Mouse (Mus musculus) effector memory CD4-positive, alpha-beta T cell, adult 7 months (primary cell): ENCODE results near the gene Pclo. TPM values are rescaled to one million over a fixed set of nuclear protein-coding genes. Genes with fewer than 3 reads are reported as not detected.

ENCODE experiments used
- polyA plus RNA-seq: library from polyadenylated mRNA; unstranded; fragments of 100-300 nt; shearing (Covaris generic); gene quantifications from one replicate; pipeline ENCODE4 v1.2.1, GENCODE M21; 2017

Pclo gene
- polyA plus RNA-seq, result 0.16 TPM

DNA sequence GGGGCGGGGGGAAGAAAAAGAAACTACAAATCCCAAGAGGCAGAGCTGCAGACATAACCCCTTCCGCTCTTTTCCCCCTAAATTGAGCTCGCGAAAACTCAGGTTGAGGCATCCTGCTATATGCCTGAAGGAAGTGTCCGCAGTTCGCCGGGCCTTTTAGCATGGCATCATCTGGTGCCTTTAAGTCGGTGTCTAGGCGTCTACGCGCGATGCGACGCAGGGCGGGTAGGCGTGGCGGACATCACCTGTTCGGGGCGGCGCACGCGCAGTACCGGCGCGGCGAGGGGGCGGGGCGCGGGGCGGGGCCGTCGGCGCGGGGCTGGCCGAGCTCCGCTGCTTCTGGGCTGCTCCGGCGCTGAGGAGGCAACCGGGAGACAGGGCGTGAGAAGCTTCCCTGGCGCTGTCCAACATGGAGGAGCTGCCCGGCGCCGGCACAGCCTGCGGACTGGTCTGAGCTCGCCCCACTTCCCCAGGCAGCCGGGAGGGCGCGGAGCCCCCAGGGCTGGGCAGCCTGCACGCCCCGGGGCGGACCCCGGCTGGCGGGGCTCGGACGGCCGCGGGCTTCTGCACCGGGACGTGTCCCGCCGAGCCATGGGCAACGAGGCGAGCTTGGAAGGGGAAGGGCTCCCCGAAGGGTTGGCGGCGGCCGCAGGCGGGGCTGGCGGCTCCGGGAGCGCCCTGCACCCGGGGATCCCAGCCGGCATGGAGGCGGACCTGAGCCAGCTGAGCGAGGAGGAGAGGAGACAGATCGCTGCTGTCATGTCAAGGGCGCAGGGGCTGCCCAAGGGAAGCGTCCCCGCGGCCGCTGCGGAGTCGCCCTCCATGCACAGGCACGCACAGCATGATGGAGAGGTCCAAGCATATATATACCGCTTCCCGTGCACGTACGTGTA is at the start of gene Pclo:
TSS of gene Pclo (plus strand) at position 288 of the 893 bp plus-strand sequence.

